Mouse (Mus musculus) heart, embryonic 13.5 days (tissue): ENCODE data around the gene Rcor2. TPM values are rescaled to one million over a fixed set of nuclear protein-coding genes. Genes with fewer than 3 reads are reported as not detected.

ENCODE experiments used
- ATAC-seq: fragments of 200-750 bp; cut with Nextera tagmentation; 2 replicates; pipeline ENCODE4 v1.8.0; 2017; ENCODE audit warnings: moderate TSS enrichment; ENCODE audit not compliant: insufficient number of reproducible peaks, low FRiP score, low TSS enrichment; ENCODE audit errors: extremely low read depth
- H3K27ac ChIP-seq: fragments of 300-500 bp; sonication (generic); replicated peaks from 2 replicates; pipeline ENCODE4 v1.5.1; 2015; ENCODE audit warnings: moderate library complexity, mild to moderate bottlenecking, inconsistent platforms
- H3K27me3 ChIP-seq: fragments of 300-500 bp; sonication (generic); replicated peaks from 2 replicates; pipeline ENCODE4 v1.6.1; 2015; ENCODE audit warnings: mild to moderate bottlenecking, inconsistent platforms
- H3K36me3 ChIP-seq: fragments of 300-500 bp; sonication (generic); 2 replicates; pipeline ENCODE4 v1.6.1; 2015; ENCODE audit warnings: mild to moderate bottlenecking, inconsistent platforms
- H3K4me1 ChIP-seq: fragments of 300-500 bp; sonication (generic); 2 replicates; pipeline ENCODE4 v1.6.1; 2015; ENCODE audit warnings: inconsistent platforms
- H3K4me2 ChIP-seq: fragments of 300-500 bp; sonication (generic); 2 replicates; pipeline ENCODE4 v1.6.1; 2015; ENCODE audit warnings: inconsistent platforms, mild to moderate bottlenecking, moderate library complexity
- H3K4me3 ChIP-seq: fragments of 300-500 bp; sonication (generic); 2 replicates; pipeline ENCODE4 v1.5.1; 2015; ENCODE audit warnings: moderate library complexity, mild to moderate bottlenecking, inconsistent platforms
- H3K9ac ChIP-seq: fragments of 300-500 bp; sonication (generic); 2 replicates; pipeline ENCODE4 v1.6.1; 2015; ENCODE audit warnings: inconsistent platforms, mild to moderate bottlenecking, moderate library complexity
- H3K9me3 ChIP-seq: fragments of 300-500 bp; sonication (generic); 2 replicates; pipeline ENCODE4 v1.6.1; 2016; ENCODE audit warnings: inconsistent platforms
- WGBS: fragments of 180-500 bp; shearing (Covaris S2); methylation state at CpG from one replicate; pipeline ENCODE4 v1.1.7; 2015; ENCODE audit warnings: mixed read lengths; 5-methylcytosine and 5-hydroxymethylcytosine counted together
- polyA plus RNA-seq: library from polyadenylated mRNA; unstranded; fragments of >200 nt; fragmentation: Nextera tagmentation; extraction: Ambion mirVana; gene quantifications from 2 replicates; pipeline ENCODE4 v1.2.1, GENCODE M21; 2015

The Rcor2 gene
- polyA plus RNA-seq, 1 experiment from 2014 or later, result 12.7 TPM

GRCm38 (mm10) chr19:7265478-7266191 is 1.5 kb upstream of the Rcor2 start:
- WGBS, result 18% methylated on average over 14 of the region's 14 CpGs
- Histone ChIP-seq H3K4me2 (peak overlapping the region; percentile 32), H3K27ac (peak overlapping the region; percentile 97), H3K4me1 (peaks cover 55% of the 10 kb centered on the region), H3K4me3 (0 out of 2 replicates have a peak overlapping the region, but pooled peaks have one; percentile 8), H3K9me3 (peaks cover 7% of the 10 kb centered on the region; the same call in 1 of the 2 replicates), H3K36me3 (peaks cover 7% of the 10 kb centered on the region), H3K27me3 (no peaks in the 10 kb centered on the region), H3K9ac (peak overlapping the region; percentile 65)
- ATAC-seq, result no peak

- 59% methylated on average over 4 of the region's 4 CpGs for WGBS
- peak overlapping the region; percentile 97 for H3K27ac ChIP-seq
- H3K9ac ChIP-seq, result peak overlapping the region; percentile 95
- H3K27me3 ChIP-seq, result no peaks in the 10 kb centered on the region
- ATAC-seq, result no peak
- peaks cover 7% of the 10 kb centered on the region; the same call in 1 of the 2 replicates for H3K9me3 ChIP-seq
- H3K36me3 ChIP-seq, result peaks cover 15% of the 10 kb centered on the region
- no peak overlapping the region for H3K4me3 ChIP-seq
- H3K4me1 ChIP-seq, result peaks cover 55% of the 10 kb centered on the region
- peak overlapping the region; percentile 88 for H3K4me2 ChIP-seq
Measured at GRCm38 (mm10) chr19:7266421-7266831, 699 bp upstream of the Rcor2 start.

- Histone ChIP-seq H3K27ac (peak overlapping the region; percentile 97), H3K27me3 (no peaks in the 10 kb centered on the region), H3K36me3 (peaks cover 31% of the 10 kb centered on the region), H3K9me3 (no peaks in the 10 kb centered on the region), H3K4me3 (peak overlapping the region; percentile 82), H3K4me2 (peak overlapping the region; percentile 88), H3K9ac (peak overlapping the region; percentile 95), H3K4me1 (peaks cover 55% of the 10 kb centered on the region)
- under 1% methylated on average over 55 of the region's 97 CpGs for WGBS
- ATAC-seq, result peak; percentile 25; the same call in 1 of the 2 replicates
Measured at GRCm38 (mm10) chr19:7267781-7268721, 926 bp downstream of the Rcor2 start.

GRCm38 (mm10) chr19:7268722-7269090 is 1.6 kb downstream of the Rcor2 start:
- Histone ChIP-seq H3K9ac (peak overlapping the region; percentile 95), H3K4me2 (peak overlapping the region; percentile 88), H3K4me1 (peaks cover 55% of the 10 kb centered on the region), H3K27ac (peak overlapping the region; percentile 97), H3K4me3 (peak overlapping the region; percentile 82), H3K36me3 (peaks cover 38% of the 10 kb centered on the region), H3K27me3 (no peaks in the 10 kb centered on the region), H3K9me3 (0 out of 2 replicates have a peak, but pooled peaks cover 4% of the 10 kb centered on the region)
- WGBS, result under 1% methylated on average over 30 of the region's 30 CpGs
- ATAC-seq, result 0 out of 2 replicates have a peak, but pooled peaks have one; percentile 9

GRCm38 (mm10) chr19:7269290-7270044 is 2.3 kb downstream of the Rcor2 start:
- Histone ChIP-seq H3K27me3 (no peaks in the 10 kb centered on the region), H3K9ac (peak overlapping the region; percentile 95), H3K4me3 (peak overlapping the region; percentile 82), H3K9me3 (0 out of 2 replicates have a peak, but pooled peaks cover 4% of the 10 kb centered on the region), H3K36me3 (peaks cover 46% of the 10 kb centered on the region), H3K27ac (peak overlapping the region; percentile 97), H3K4me2 (peak overlapping the region; percentile 88), H3K4me1 (peaks cover 51% of the 10 kb centered on the region)
- no peak for ATAC-seq
- 12% methylated on average over 11 of the region's 11 CpGs for WGBS

GRCm38 (mm10) chr19:7273486-7273885 is 6.4 kb downstream of the Rcor2 start:
- Histone ChIP-seq H3K4me2 (no peak overlapping the region), H3K36me3 (peaks cover 85% of the 10 kb centered on the region), H3K27me3 (no peaks in the 10 kb centered on the region), H3K9ac (no peak overlapping the region), H3K9me3 (0 out of 2 replicates have a peak, but pooled peaks cover 4% of the 10 kb centered on the region), H3K4me3 (no peak overlapping the region), H3K4me1 (peaks cover 41% of the 10 kb centered on the region), H3K27ac (no peak overlapping the region)
- no peak for ATAC-seq
- WGBS, result 85% methylated on average over 4 of the region's 4 CpGs

- no peak for ATAC-seq
- 82% methylated on average over 13 of the region's 13 CpGs for WGBS
- 0 out of 2 replicates have a peak overlapping the region, but pooled peaks have one; percentile 52 for H3K9ac ChIP-seq
- 0 out of 2 replicates have a peak, but pooled peaks cover 4% of the 10 kb centered on the region for H3K9me3 ChIP-seq
- H3K4me3 ChIP-seq, result no peak overlapping the region
- no peak overlapping the region for H3K4me2 ChIP-seq
- peak overlapping the region; percentile 62 for H3K27ac ChIP-seq
- H3K27me3 ChIP-seq, result no peaks in the 10 kb centered on the region
- H3K4me1 ChIP-seq, result peaks cover 42% of the 10 kb centered on the region
- H3K36me3 ChIP-seq, result peaks cover 95% of the 10 kb centered on the region
Measured at GRCm38 (mm10) chr19:7274326-7274990, 7.3 kb downstream of the Rcor2 start.

- Histone ChIP-seq H3K4me2 (no peak overlapping the region), H3K36me3 (peaks cover 99% of the 10 kb centered on the region), H3K9ac (peak overlapping the region; percentile 53; the same call in 1 of the 2 replicates), H3K27ac (peak overlapping the region; percentile 62), H3K9me3 (0 out of 2 replicates have a peak, but pooled peaks cover 4% of the 10 kb centered on the region), H3K4me1 (peaks cover 37% of the 10 kb centered on the region), H3K27me3 (no peaks in the 10 kb centered on the region), H3K4me3 (no peak overlapping the region)
- WGBS, result 34% methylated on average over 7 of the region's 7 CpGs
- ATAC-seq, result no peak
Measured at GRCm38 (mm10) chr19:7275131-7275789, 8.1 kb downstream of the Rcor2 start.

GRCm38 (mm10) chr19:7276053-7276659 is 9.0 kb downstream of the Rcor2 start:
- Histone ChIP-seq H3K9ac (peak overlapping the region; percentile 59), H3K4me3 (no peak overlapping the region), H3K27ac (peak overlapping the region; percentile 30), H3K4me2 (no peak overlapping the region), H3K4me1 (peaks cover 43% of the 10 kb centered on the region), H3K27me3 (no peaks in the 10 kb centered on the region), H3K36me3 (peaks cover 99% of the 10 kb centered on the region), H3K9me3 (0 out of 2 replicates have a peak, but pooled peaks cover 4% of the 10 kb centered on the region)
- ATAC-seq, result no peak
- 63% methylated on average over 7 of the region's 7 CpGs for WGBS
